Mouse (Mus musculus) ES-Bruce4 (cell line): Measurements from ENCODE around the gene Dkk3. TPM values are rescaled to one million over a fixed set of nuclear protein-coding genes. Genes with fewer than 3 reads are reported as not detected.

Experiments used
- H3K27ac ChIP-seq: 2 replicates; pipeline ENCODE4 v1.5.1; 2012; ENCODE audit warnings: low read length, inconsistent platforms; ENCODE audit not compliant: insufficient read depth
- H3K27me3 ChIP-seq: 2 replicates; pipeline ENCODE4 v1.6.1; 2012; ENCODE audit warnings: mild to moderate bottlenecking, low read length, inconsistent platforms; ENCODE audit not compliant: control insufficient read depth, poor library complexity, insufficient read depth, severe bottlenecking
- H3K36me3 ChIP-seq: 2 replicates; pipeline ENCODE4 v1.6.1; 2012; ENCODE audit warnings: inconsistent platforms, mild to moderate bottlenecking, low read length, moderate library complexity; ENCODE audit not compliant: control insufficient read depth, poor library complexity, insufficient read depth, severe bottlenecking
- H3K4me1 ChIP-seq: one replicate; pipeline ENCODE4 v1.8.1; 2011; ENCODE audit warnings: low read length; ENCODE audit not compliant: control insufficient read depth, insufficient read depth
- H3K4me3 ChIP-seq: 2 replicates; pipeline ENCODE4 v1.5.1; 2011; ENCODE audit warnings: low read depth, mild to moderate bottlenecking, low read length
- H3K9ac ChIP-seq: 2 replicates; pipeline ENCODE4 v1.6.1; 2012; ENCODE audit warnings: low read depth, mild to moderate bottlenecking, inconsistent platforms; ENCODE audit not compliant: poor library complexity, severe bottlenecking
- H3K9me3 ChIP-seq: replicated peaks from 2 replicates; pipeline ENCODE4 v1.6.1; 2012; ENCODE audit warnings: mild to moderate bottlenecking, low read length, inconsistent platforms; ENCODE audit not compliant: control insufficient read depth, poor library complexity, insufficient read depth, severe bottlenecking
- CTCF ChIP-seq: IDR thresholded peaks from one replicate; pipeline ENCODE4 v1.8.1; 2011; ENCODE audit warnings: low read depth, low read length
- EP300 ChIP-seq: IDR thresholded peaks from 2 replicates; pipeline ENCODE4 v1.6.1; 2011; ENCODE audit warnings: low read depth, low read length; ENCODE audit not compliant: insufficient read depth
- POLR2A ChIP-seq: IDR thresholded peaks from one replicate; pipeline ENCODE4 v1.8.1; 2011; ENCODE audit warnings: low read length; ENCODE audit not compliant: insufficient read depth
- polyA plus RNA-seq: library from polyadenylated mRNA; stranded (reverse); fragments of >200 nt; gene quantifications from 2 replicates; pipeline ENCODE4 v1.2.4, GENCODE M21; 2011; ENCODE audit warnings: low read depth; ENCODE audit not compliant: missing spikeins, insufficient read depth, insufficient read length

Gene Dkk3
- polyA plus RNA-seq, 1 experiment, result 4.6 TPM

GRCm38 (mm10) chr7:112187536-112188459 is 28.9 kb upstream of the Dkk3 start:
- H3K36me3 ChIP-seq, result no peaks in the 10 kb centered on the region
- no peak overlapping the region for H3K9ac ChIP-seq
- no peaks in the 10 kb centered on the region for H3K9me3 ChIP-seq
- no peak overlapping the region for H3K27ac ChIP-seq
- no peaks in the 10 kb centered on the region for H3K4me1 ChIP-seq
- H3K27me3 ChIP-seq, result no peaks in the 10 kb centered on the region
- TF ChIP-seq EP300 (no peak), POLR2A (no peak), CTCF (no peak)
- no peak overlapping the region for H3K4me3 ChIP-seq

- TF ChIP-seq EP300 (no peak), POLR2A (no peak), CTCF (no peak)
- H3K9me3 ChIP-seq, result no peaks in the 10 kb centered on the region
- no peak overlapping the region for H3K4me3 ChIP-seq
- H3K27me3 ChIP-seq, result no peaks in the 10 kb centered on the region
- H3K36me3 ChIP-seq, result no peaks in the 10 kb centered on the region
- no peak overlapping the region for H3K27ac ChIP-seq
- H3K9ac ChIP-seq, result no peak overlapping the region
- H3K4me1 ChIP-seq, result no peaks in the 10 kb centered on the region
Observed at GRCm38 (mm10) chr7:112186871-112187270, 28.0 kb upstream of the Dkk3 start.

GRCm38 (mm10) chr7:112185226-112185745 is 26.4 kb upstream of the Dkk3 start:
- TF ChIP-seq POLR2A, result no peak
- Histone ChIP-seq H3K36me3 (no peaks in the 10 kb centered on the region), H3K9ac (no peak overlapping the region), H3K27ac (no peak overlapping the region), H3K9me3 (no peaks in the 10 kb centered on the region), H3K27me3 (no peaks in the 10 kb centered on the region), H3K4me1 (peaks cover 2% of the 10 kb centered on the region), H3K4me3 (no peak overlapping the region)

- Histone ChIP-seq H3K27ac (no peak overlapping the region), H3K4me3 (no peak overlapping the region), H3K4me1 (peaks cover 3% of the 10 kb centered on the region), H3K36me3 (no peaks in the 10 kb centered on the region), H3K9me3 (no peaks in the 10 kb centered on the region), H3K27me3 (no peaks in the 10 kb centered on the region), H3K9ac (no peak overlapping the region)
- TF ChIP-seq POLR2A (no peak), EP300 (no peak), CTCF (no peak)
Observed at GRCm38 (mm10) chr7:112184519-112185225, 25.8 kb upstream of the Dkk3 start.

- H3K36me3 ChIP-seq, result no peaks in the 10 kb centered on the region
- no peaks in the 10 kb centered on the region for H3K27me3 ChIP-seq
- H3K27ac ChIP-seq, result no peak overlapping the region
- H3K4me3 ChIP-seq, result no peak overlapping the region
- no peak overlapping the region for H3K9ac ChIP-seq
- H3K9me3 ChIP-seq, result no peaks in the 10 kb centered on the region
- H3K4me1 ChIP-seq, result peaks cover 3% of the 10 kb centered on the region
- TF ChIP-seq EP300 (no peak), CTCF (peak; percentile 89), POLR2A (no peak)
Observed at GRCm38 (mm10) chr7:112183258-112183841, 24.5 kb upstream of the Dkk3 start.
